Mouse (Mus musculus): ENCODE measurements around the gene Htr1b. TPM values are rescaled to one million over a fixed set of nuclear protein-coding genes. Genes with fewer than 3 reads are reported as not detected.

Gene Htr1b
- polyA plus RNA-seq, 1 experiment: 32.5 TPM

DNA sequence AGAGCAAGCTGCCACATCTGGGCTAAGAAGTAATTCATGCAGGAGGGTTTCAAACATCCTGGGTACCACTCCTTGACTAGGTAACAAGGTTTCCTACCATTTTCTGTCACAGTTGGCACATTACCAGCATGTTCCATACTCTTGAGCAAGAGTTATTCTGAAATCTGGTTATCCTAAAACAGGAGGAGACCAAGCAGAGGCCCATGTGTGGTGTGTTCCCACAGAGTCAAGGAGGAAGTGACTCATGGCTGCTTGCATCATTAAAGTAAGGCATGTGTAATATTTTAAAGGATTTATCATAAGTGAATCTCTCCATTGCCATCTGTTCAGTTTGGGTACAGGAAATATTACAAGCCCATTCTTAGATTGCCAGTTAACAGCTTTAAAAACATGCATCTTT lies 7.7 kb downstream of the Htr1b start:
- peak overlapping the region; percentile 84 for H3K27ac ChIP-seq (ENCODE audit: insufficient read depth, low read length)
- no peak for TF ChIP-seq POLR2A (IDR thresholded peaks at IDR 0.05; ENCODE audit: low read depth, low read length)
- no peak for TF ChIP-seq CTCF (IDR thresholded peaks at IDR 0.05; ENCODE audit: borderline replicate concordance, insufficient read depth, low read length)

GRCm38 (mm10) chr9:81622873-81623272 lies 10.8 kb downstream of the Htr1b start:
- peaks cover 10% of the 10 kb centered on the region for H3K4me1 ChIP-seq (ENCODE audit: control insufficient read depth, insufficient read depth, low read length)
- H3K4me3 ChIP-seq (ENCODE audit: insufficient read depth, low read length): no peak overlapping the region
- TF ChIP-seq CTCF (IDR thresholded peaks at IDR 0.05; ENCODE audit: borderline replicate concordance, insufficient read depth, low read length) (no peak), POLR2A (IDR thresholded peaks at IDR 0.05; ENCODE audit: low read depth, low read length) (no peak)
- H3K27ac ChIP-seq (ENCODE audit: insufficient read depth, low read length): no peak overlapping the region

More for the DNA sequence above, 7.7 kb downstream of the Htr1b start:
- peaks cover 10% of the 10 kb centered on the region for H3K4me1 ChIP-seq (ENCODE audit: control insufficient read depth, insufficient read depth, low read length)
- no peak overlapping the region for H3K4me3 ChIP-seq (ENCODE audit: insufficient read depth, low read length)

GRCm38 (mm10) chr9:81611022-81611421 lies 22.6 kb downstream of the Htr1b start:
- Histone ChIP-seq H3K4me1 (ENCODE audit: control insufficient read depth, insufficient read depth, low read length) (no peaks in the 10 kb centered on the region), H3K4me3 (ENCODE audit: insufficient read depth, low read length) (no peak overlapping the region), H3K27ac (ENCODE audit: insufficient read depth, low read length) (no peak overlapping the region)
- no peak for TF ChIP-seq POLR2A (IDR thresholded peaks at IDR 0.05; ENCODE audit: low read depth, low read length)
- TF ChIP-seq CTCF (IDR thresholded peaks at IDR 0.05; ENCODE audit: borderline replicate concordance, insufficient read depth, low read length): no peak

Other genes starting within 250 kb of the Htr1b start
- 4.4 and 5.2 TPM in 2 replicates for gene Mei4, start 229.8 kb upstream of the Htr1b start, polyA plus RNA-seq (2011; ENCODE audit: insufficient read length, low read depth, missing spikeins)

All from embryonic fibroblast, embryonic 13.5 days (primary cell).